Mouse (Mus musculus): ENCODE results near the gene Hook2.

The Hook2 gene

GRCm38 (mm10) chr8:85033867-85034266 lies 43.5 kb downstream of the Hook2 start:
- DNase-seq, result peak; percentile 46

- DNase-seq, result peak; percentile 83
Measured at GRCm38 (mm10) chr8:85034764-85035163, 44.4 kb downstream of the Hook2 start.

GRCm38 (mm10) chr8:85035165-85035727 lies 44.8 kb downstream of the Hook2 start:
- no peak for DNase-seq

GRCm38 (mm10) chr8:85035728-85036310 lies 45.4 kb downstream of the Hook2 start:
- peak; percentile 54 for DNase-seq

GRCm38 (mm10) chr8:85036381-85036717 lies 45.9 kb downstream of the Hook2 start:
- no peak for DNase-seq

GRCm38 (mm10) chr8:85036718-85037365 lies 46.4 kb downstream of the Hook2 start, which contains the start of gene Tnpo2:
TSS of gene Tnpo2 (plus strand) at chr8:85036915.
- DNase-seq, result peak; percentile 96

GRCm38 (mm10) chr8:85037366-85037680 lies 46.9 kb downstream of the Hook2 start:
- DNase-seq, result no peak

- peak; percentile 39 for DNase-seq
Measured at GRCm38 (mm10) chr8:85037681-85038531, 47.5 kb downstream of the Hook2 start.

- DNase-seq, result no peak
Measured at GRCm38 (mm10) chr8:85043619-85044018, 53.2 kb downstream of the Hook2 start.
